Mouse (Mus musculus) kidney, adult 18-20 months (tissue): ENCODE measurements around the gene Cfap43.

Source experiments
- DNase-seq: peaks from one replicate; pipeline ENCODE4 v3.0.0; 2021

The Cfap43 gene

DNA sequence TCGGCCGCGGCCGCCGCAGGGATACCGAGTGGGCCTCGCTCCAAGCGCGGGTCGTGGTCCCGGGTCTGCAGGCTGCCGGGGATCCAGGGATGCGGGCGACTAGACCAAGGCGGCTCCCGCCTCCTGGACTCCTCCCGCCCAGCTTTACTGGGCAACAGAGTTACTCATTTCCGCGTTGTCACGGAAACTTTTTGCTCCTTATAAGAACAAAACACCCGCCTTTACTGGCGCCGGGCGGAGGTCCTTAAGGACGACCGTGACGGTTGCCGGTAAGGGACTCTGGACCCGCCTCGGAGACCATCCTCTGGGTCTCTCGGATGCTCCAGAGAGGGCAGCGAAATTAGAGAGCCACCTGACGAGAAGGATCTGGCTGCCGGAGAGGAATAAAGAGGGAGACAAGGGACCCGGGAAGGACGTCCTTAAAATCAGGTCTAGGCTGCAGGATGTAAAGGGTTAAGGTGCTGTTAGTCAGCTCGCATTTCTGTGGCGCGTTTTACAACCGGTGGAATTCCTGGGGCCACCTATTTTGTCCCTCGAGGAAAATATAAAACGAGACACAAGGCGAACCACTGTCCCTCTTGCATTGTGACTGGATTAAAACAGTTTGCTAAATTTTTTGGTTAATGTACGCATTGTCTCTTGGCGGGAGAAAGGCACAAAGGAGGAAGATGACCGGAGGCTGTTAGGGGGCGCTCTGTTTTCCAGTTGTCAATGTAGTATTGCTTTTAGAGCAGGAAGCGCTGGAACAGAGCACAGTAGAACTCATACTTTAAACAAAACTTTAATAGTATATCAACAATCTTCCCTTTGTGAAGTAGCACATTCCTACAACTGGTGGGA lies at the start of gene Cfap43, which contains the start of gene Itprip:
Cfap43 (minus strand) TSS at position 162 of the 840 bp plus-strand sequence.
Itprip (minus strand) TSS at position 174 of the 840 bp plus-strand sequence.
- DNase-seq: peak; percentile 86

DNA sequence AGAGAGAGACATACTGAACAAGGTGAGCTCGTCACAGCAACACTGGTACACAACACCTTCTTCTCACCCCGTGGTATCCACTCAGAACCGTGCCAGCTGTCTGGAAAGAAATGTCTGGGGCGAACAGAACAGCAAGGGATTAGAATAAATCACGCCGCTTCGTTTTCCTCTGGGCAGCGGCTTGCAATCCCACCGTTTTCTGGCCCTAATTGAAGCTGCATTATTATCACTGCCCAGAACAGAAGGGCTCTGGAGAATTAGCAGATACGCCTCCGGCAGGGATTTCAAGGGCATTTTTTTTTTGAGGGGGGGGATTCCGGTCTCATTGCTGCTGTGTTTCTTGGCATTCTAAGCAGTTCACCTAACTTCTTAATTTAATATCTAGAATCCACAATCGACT lies 39.1 kb upstream of the Cfap43 start:
- DNase-seq: no peak

- no peak for DNase-seq
Measured at GRCm38 (mm10) chr19:47953169-47953568, 34.1 kb upstream of the Cfap43 start.

GRCm38 (mm10) chr19:47950946-47951345 lies 31.9 kb upstream of the Cfap43 start:
- no peak for DNase-seq

DNA sequence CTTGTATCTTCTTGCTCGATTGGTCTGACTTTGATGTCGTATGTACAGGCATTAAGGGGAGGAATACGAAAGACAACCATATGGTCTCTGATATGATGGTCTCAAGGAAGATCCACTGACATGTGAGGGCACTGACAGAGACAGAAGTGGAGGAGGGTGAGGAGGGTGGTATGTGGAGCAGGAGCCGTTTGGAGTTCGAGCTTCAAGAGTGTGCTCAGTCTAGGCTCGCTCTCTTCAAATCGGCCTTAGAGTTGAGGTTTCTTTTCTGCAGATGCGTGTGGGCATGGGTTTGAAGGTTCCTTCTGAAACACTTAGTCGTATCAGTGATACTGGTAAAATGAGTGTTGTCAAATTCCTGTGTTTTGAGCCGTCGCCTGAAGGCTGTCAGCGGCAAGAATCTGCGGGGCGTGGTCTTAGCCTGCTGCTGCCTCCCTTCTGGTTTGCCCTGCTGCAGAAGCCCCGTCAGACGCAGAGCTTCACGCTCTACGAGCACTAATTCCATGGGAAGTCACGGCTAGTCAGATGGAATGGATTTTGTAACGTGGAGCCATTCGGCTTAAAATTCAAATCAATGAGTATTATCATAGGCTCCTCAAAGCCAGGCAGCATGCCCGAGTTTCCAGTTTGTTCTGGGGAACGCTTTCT lies 27.9 kb upstream of the Cfap43 start:
- DNase-seq: no peak

DNA sequence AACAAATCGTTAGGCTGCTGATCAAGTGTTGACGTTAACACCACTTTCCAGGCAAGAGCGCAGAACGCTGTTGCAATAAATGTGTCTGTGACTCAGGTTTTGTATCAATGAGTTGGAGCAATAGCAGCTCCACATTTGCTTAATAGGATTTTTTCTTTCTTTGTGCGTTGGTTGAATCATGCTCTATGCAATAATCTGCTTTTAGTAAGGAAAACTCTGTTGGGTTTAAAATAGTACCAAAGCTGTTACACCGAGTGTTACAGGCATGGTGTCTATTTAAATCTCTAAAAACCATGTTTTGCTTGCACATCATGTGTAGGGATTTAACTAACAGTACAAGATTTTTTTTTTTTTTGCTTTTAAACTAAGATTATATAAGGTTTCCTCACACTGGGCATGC lies 20.3 kb upstream of the Cfap43 start:
- DNase-seq: no peak

DNA sequence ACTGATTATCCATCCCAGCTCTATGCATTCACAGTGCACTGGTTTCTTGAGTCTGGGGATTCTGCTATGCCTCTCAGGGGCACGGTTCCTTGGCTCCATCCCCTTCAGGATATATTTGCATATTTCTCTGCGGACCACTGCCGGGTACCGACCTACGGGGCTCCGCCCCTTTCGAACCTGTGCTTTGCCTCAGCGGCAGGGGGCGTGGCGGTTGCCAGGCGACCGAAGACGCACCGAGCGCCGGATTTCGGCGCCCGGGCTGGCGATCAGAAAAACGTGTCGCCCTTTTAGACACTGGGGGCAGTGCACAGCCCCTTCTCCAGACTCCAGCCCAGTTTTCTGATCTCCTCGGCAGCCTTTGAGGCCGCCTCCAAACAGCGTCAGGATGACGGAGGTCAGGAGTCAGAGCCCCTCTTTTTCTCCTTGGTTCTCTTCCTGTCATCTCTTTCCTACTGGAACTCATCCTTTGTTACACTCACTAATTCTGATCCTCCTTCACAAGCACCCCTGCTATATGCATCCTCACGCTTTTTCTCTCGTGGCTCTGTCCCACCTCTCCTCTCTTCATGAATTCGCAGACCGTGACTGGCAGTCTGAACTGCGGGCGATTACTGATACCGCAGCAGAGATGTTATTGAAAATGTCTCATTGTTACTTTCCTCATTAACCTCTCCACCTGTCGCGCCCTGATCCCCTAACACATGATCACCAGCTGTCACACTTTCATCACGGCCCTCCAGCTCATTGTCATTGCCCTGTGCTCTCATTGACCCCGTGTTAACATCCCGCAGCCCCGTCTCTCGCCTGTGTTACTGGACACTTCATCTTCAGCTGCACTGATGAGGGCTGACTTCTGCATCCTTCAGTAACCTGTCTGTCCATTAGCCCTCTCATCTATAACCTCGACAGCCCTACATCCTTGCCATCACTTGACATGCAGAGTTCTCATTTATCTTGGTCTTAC lies 18.6 kb upstream of the Cfap43 start, which contains the start of gene Cfap58:
Cfap58 (plus strand) TSS at position 233 of the 964 bp plus-strand sequence.
- DNase-seq: peak; percentile 53

GRCm38 (mm10) chr19:47936938-47937337 lies 17.9 kb upstream of the Cfap43 start:
- no peak for DNase-seq

DNA sequence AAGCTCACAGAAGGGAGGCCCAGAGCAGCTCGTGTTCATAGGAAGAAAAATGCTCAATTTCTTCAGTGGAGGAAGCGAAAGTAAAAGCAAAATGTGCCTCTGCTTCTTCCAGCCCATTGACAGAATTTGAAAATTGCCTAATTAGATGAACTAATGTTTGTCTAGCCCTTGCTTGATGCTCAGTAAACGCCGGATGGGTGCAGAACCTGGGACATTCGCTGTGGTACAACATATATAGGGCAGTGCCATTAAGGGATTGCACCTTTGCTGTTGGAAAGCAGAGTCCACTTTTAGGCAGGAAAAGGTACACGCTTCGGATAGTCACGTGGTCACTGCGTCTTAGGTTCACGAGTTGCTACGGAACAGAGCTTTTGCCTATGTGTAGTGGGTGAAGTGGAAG lies 17.4 kb upstream of the Cfap43 start:
- DNase-seq: no peak

- no peak for DNase-seq
Measured at GRCm38 (mm10) chr19:47935530-47935929, 16.4 kb upstream of the Cfap43 start.

GRCm38 (mm10) chr19:47934636-47935238 lies 15.7 kb upstream of the Cfap43 start:
- DNase-seq: no peak

DNA sequence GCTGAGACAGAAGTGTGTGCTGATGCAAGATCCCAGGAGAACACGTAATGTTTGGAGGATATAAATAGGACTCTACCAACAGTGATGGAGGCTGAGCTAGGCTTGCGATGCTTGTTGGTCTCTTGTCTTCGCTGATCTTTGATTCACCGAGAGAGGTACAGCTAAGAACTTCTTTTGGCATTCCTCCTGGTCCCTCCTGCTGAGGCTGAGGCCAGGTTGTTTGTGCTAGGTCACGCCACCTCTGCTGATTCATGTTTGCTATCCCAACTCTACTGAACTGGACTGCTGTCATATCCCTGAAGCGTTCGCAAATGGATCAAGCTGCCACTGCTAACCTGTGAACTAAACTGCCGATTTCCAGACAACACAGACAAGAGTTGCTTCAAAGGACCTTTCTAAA lies 15.1 kb upstream of the Cfap43 start:
- DNase-seq: no peak

DNA sequence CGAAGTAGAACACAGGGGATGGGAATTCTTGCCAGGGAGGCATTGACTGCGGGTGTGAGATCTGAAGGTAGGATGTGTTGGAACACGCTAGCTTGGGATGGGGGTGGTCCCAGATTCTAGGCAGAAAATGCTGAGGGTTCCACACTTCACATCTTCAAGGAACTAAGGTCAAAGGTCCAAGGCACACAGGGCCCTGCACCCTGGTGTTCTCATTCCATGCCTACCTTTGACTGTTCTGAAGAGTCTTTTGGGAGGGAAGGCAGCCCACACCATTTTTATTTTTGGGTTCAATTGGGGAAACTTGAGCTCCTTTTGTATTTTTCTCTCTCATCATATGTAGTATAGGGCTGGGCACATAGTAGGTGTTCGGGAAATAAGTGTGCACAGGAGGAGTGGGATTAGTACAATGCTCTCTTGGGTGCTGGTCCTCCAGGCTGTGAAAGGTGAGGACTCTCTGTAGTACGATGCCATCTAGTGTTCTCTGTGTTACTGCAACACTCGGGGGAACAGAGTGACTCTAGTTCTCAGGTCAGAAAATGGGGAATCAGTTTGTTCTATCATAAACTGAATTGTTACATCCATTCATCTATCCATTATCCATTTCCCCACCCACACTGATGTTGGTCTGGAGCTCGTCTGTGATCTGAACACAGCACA lies 13.0 kb upstream of the Cfap43 start:
- DNase-seq: peak; percentile 35

DNA sequence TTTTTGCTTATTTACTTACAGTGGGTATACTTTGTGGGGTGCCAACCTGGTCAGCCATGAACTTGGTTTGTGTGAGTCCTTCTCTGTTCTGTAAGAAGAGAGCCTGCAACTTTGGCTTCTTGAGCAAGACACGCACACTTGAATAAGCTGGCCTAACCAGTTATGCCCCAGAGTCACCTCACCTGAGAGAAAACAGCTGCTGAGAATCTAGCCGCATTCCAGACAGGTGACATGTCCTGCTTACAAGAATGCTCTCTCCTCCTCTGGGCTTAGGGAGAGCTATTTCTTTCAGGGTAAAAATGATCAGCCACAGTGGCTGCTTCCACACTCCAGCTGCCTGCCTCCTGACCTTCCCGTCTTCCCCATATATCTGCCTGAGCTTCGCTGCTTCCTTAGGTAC lies 10.0 kb upstream of the Cfap43 start:
- no peak for DNase-seq

DNA sequence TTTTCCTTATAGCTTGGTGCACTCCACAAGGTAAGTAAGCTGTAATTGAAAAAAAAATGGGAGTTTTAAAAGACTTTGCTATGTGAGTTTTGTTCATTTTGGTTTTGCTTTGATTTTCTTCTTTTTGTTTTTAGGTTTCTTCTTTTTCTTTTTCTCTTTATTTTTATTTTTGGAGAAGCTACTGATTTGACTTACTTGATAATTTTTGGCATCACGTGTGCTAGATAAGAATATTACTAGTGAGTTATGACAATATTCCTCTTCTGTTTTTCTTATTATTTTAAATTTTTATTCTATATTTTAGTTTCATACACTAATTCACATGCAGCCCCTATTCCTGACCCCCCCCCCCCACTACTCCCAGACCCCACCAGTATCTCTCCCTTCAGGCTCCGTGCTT lies 7.9 kb upstream of the Cfap43 start:
- no peak for DNase-seq

- DNase-seq: peak; percentile 44
Measured at GRCm38 (mm10) chr19:47925819-47926218, 6.7 kb upstream of the Cfap43 start.

- peak; percentile 38 for DNase-seq
Measured at GRCm38 (mm10) chr19:47919966-47920375, 884 bp upstream of the Cfap43 start.

DNA sequence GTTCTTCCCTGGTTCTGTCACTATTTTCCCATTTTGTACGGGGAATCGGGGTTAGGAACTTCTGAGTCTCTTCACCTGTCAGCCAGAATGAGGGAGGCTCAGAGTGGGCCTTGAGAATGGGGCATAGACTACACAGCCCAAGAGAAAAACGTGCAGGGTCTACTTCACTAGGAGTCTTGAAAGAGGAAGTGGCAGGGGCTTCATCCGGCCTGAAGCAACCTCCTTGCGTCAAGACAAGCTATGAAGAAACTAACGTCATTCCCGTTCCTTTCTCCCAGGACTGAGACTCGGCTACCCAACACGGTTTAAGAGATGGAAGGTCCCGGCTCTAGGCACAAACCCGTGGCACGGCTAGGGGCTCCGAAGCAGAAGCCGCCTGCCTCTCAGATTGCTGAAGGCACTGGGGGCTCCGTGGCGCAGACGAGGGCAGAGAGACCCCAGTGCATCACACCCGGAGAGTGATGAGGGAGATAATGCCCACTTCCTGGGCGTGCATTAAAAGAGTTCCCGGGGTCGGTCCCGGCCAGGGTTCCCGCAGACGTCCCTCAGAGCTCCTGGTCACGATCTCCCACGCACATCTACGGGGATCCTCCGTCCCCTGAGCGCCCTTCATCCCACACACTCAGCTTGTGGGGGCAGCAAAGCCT lies 509 bp downstream of the Cfap43 start:
- no peak for DNase-seq

GRCm38 (mm10) chr19:47918016-47918415 lies 1.1 kb downstream of the Cfap43 start:
- DNase-seq: no peak

GRCm38 (mm10) chr19:47917396-47917795 lies 1.7 kb downstream of the Cfap43 start:
- no peak for DNase-seq

GRCm38 (mm10) chr19:47915251-47915650 lies 3.8 kb downstream of the Cfap43 start:
- no peak for DNase-seq
